Comparison of ENCODE assay signal across 7 mouse cellular contexts in genomic region chr12:102733381-102733780, GRCm38 (mm10). TPM values are rescaled to one million over a fixed set of nuclear protein-coding genes. Genes with fewer than 3 reads are reported as not detected.
A peak's percentile ranks its signal among the peaks of the same experiment; 100 is the strongest.
DNase-seq lines count a peak whose midpoint lies in the region; ATAC-seq and TF ChIP-seq lines count a peak whose summit lies in the region.

No protein-coding gene starts in this region.

- 22% methylated on average over 4 of the region's 5 CpGs for WGBS in liver, adult 2 months
- 5% methylated on average over 4 of the region's 5 CpGs for WGBS in liver, embryonic 11.5 days

- intact Hi-C loops in heart, postnatal 36 days (cut with DNase I): no loop called here

- no peaks in the 10 kb centered on the region for H3K4me1 ChIP-seq in liver, adult 2 months (ENCODE audit: control insufficient read depth, insufficient read depth, low read length)
- peaks cover 15% of the 10 kb centered on the region for H3K4me1 ChIP-seq in liver, embryonic 11.5 days (replicated peaks; ENCODE audit: control insufficient read depth, insufficient read depth, low read length)

- H3K27me3 ChIP-seq in liver, adult 2 months (ENCODE audit: control insufficient read depth, insufficient read depth, low read length): no peaks in the 10 kb centered on the region
- H3K27me3 ChIP-seq in liver, embryonic 11.5 days (replicated peaks; ENCODE audit: control insufficient read depth, insufficient read depth, low read length): no peaks in the 10 kb centered on the region

- TF ChIP-seq CTCF in liver, adult 2 months (IDR thresholded peaks at IDR 0.05; ENCODE audit: low read depth, low read length): peak; percentile 86

- H3K9ac ChIP-seq in liver, adult 2 months (ENCODE audit: low read depth, low read length): no peak overlapping the region
- H3K9ac ChIP-seq in liver, embryonic 11.5 days (ENCODE audit: low read depth, low read length): no peak overlapping the region

- H3K36me3 ChIP-seq in liver, adult 2 months (ENCODE audit: control insufficient read depth, insufficient read depth, low read length): no peaks in the 10 kb centered on the region
- no peaks in the 10 kb centered on the region for H3K36me3 ChIP-seq in liver, embryonic 11.5 days (ENCODE audit: control insufficient read depth, insufficient read depth, low read length)

- no peak for DNase-seq in liver, adult 2 months (ENCODE audit: extremely low read depth, low read depth, low spot score)
- DNase-seq in liver, embryonic 11.5 days (ENCODE audit: low spot score): no peak
- DNase-seq in MN1 (ENCODE audit: low spot score): peak; percentile 29
- peak; percentile 62 for DNase-seq in c-Kit-positive CD71-positive TER-119-negative erythroid progenitor cells, embryonic 14.5 days (ENCODE audit: low read depth)
- peak; percentile 57 to 67 for DNase-seq in heart, postnatal 36 days
- DNase-seq in lung, postnatal 25 days (ENCODE audit: low spot score): peak; percentile 49
- peak; percentile 68 to 87 for DNase-seq in spleen, postnatal 4 days (ENCODE audit: low spot score in 2 of 2)

- H3K9me3 ChIP-seq in liver, embryonic 11.5 days (ENCODE audit: control insufficient read depth, low read length): no peaks in the 10 kb centered on the region

- no peaks in the 10 kb centered on the region for H3K79me2 ChIP-seq in liver, adult 2 months (ENCODE audit: control insufficient read depth, insufficient read depth, low read length)

- H3K4me3 ChIP-seq in liver, adult 2 months (ENCODE audit: insufficient read depth, low read depth, low read length): no peak overlapping the region
- no peak overlapping the region for H3K4me3 ChIP-seq in liver, embryonic 11.5 days (ENCODE audit: low read depth, low read length)

- TF ChIP-seq POLR2A in liver, adult 2 months (IDR thresholded peaks at IDR 0.05; ENCODE audit: extremely low read depth, insufficient read depth, low read length): no peak

- H3K27ac ChIP-seq in liver, adult 2 months (replicated peaks; ENCODE audit: insufficient read depth, low read depth, low read length): no peak overlapping the region
- no peak overlapping the region for H3K27ac ChIP-seq in liver, embryonic 11.5 days (ENCODE audit: low read depth, low read length)

- ATAC-seq in liver, embryonic 11.5 days (replicated peaks; ENCODE audit: low FRiP score): no peak; the same call in 1 of the 2 replicates

- no peak overlapping the region for H3K4me2 ChIP-seq in liver, embryonic 11.5 days

RNA-seq across cellular contexts. Expression of gene Moap1, which starts 10.1 kb away (rescaled TPM):
- total RNA-seq in liver, adult 2 months (2014; rRNA removed): 0.54 and 1.0 TPM in 2 replicates
- polyA plus RNA-seq in liver, adult 2 months (2012; rRNA removed): 0.15 and 0.37 TPM in 2 replicates
- polyA plus RNA-seq in liver, embryonic 11.5 days (2014; fragmentation: Nextera tagmentation; extraction: Ambion mirVana): 18.3 and 18.4 TPM in 2 replicates
- total RNA-seq in heart, postnatal 36 days (2021): 1 to 10 TPM; 7.6 to 7.7 TPM

RNA-seq across cellular contexts. Expression of gene Tmem251, which starts 10.2 kb away (rescaled TPM):
- 1.8 and 2.0 TPM in 2 replicates for total RNA-seq in liver, adult 2 months (2014; rRNA removed)
- 1.2 and 1.6 TPM in 2 replicates for polyA plus RNA-seq in liver, adult 2 months (2012; rRNA removed)
- polyA plus RNA-seq in liver, embryonic 11.5 days (2014; fragmentation: Nextera tagmentation; extraction: Ambion mirVana): 12.6 and 14.0 TPM in 2 replicates
- 1 to 10 TPM; 3.7 to 3.9 TPM for total RNA-seq in heart, postnatal 36 days (2021)

RNA-seq across cellular contexts. Expression of gene Gm28051, which starts 24.2 kb away (rescaled TPM):
- not detected in 2 replicates for total RNA-seq in liver, adult 2 months (2014; rRNA removed)
- polyA plus RNA-seq in liver, adult 2 months (2012; rRNA removed): not detected in 2 replicates
- not detected in 2 replicates for polyA plus RNA-seq in liver, embryonic 11.5 days (2014; fragmentation: Nextera tagmentation; extraction: Ambion mirVana)
- total RNA-seq in heart, postnatal 36 days (2021): not detected

RNA-seq across cellular contexts. Expression of gene Gon7, which starts 24.2 kb away (rescaled TPM):
- 5.0 and 5.6 TPM in 2 replicates for total RNA-seq in liver, adult 2 months (2014; rRNA removed)
- polyA plus RNA-seq in liver, adult 2 months (2012; rRNA removed): 11.3 and 11.5 TPM in 2 replicates
- 31.0 and 36.8 TPM in 2 replicates for polyA plus RNA-seq in liver, embryonic 11.5 days (2014; fragmentation: Nextera tagmentation; extraction: Ambion mirVana)
- total RNA-seq in heart, postnatal 36 days (2021): 1 to 10 TPM; 9.3 to 9.4 TPM

RNA-seq across cellular contexts. Expression of gene Ubr7, which starts 24.4 kb away (rescaled TPM):
- total RNA-seq in liver, adult 2 months (2014; rRNA removed): 15.1 and 15.3 TPM in 2 replicates
- 6.0 and 6.5 TPM in 2 replicates for polyA plus RNA-seq in liver, adult 2 months (2012; rRNA removed)
- 53.3 and 57.2 TPM in 2 replicates for polyA plus RNA-seq in liver, embryonic 11.5 days (2014; fragmentation: Nextera tagmentation; extraction: Ambion mirVana)
- total RNA-seq in heart, postnatal 36 days (2021): 10 to 100 TPM; 25.3 to 27.6 TPM

Comparison
In these comparisons a context has a peak if more than half of its experiments do, and no peak if none do; other contexts are left out.
1. DNase-seq: peak in MN1 (single experiment), c-Kit-positive CD71-positive TER-119-negative erythroid progenitor cells, embryonic 14.5 days (single experiment), heart, postnatal 36 days (2 of 2), lung, postnatal 25 days (single experiment) and spleen, postnatal 4 days (2 of 2); none in liver, adult 2 months (single experiment) and liver, embryonic 11.5 days (single experiment).